Mouse (Mus musculus) intestine, embryonic 15.5 days (tissue): Measurements from ENCODE around the gene Deaf1. TPM values are rescaled to one million over a fixed set of nuclear protein-coding genes. Genes with fewer than 3 reads are reported as not detected.

ENCODE experiments used
- ATAC-seq: fragments of 200-750 bp; cut with Nextera tagmentation; 2 replicates; pipeline ENCODE4 v1.8.0; 2017; ENCODE audit warnings: moderate TSS enrichment, moderate library complexity
- H3K27ac ChIP-seq: fragments of 300-500 bp; sonication (generic); 2 replicates; pipeline ENCODE4 v1.5.1; 2015; ENCODE audit warnings: mild to moderate bottlenecking, inconsistent platforms
- H3K27me3 ChIP-seq: fragments of 300-500 bp; sonication (generic); replicated peaks from 2 replicates; pipeline ENCODE4 v1.6.1; 2015; ENCODE audit warnings: inconsistent platforms
- H3K36me3 ChIP-seq: fragments of 300-500 bp; sonication (generic); 2 replicates; pipeline ENCODE4 v1.6.1; 2015; ENCODE audit warnings: inconsistent platforms
- H3K4me1 ChIP-seq: fragments of 300-500 bp; sonication (generic); replicated peaks from 2 replicates; pipeline ENCODE4 v1.6.1; 2015; ENCODE audit warnings: inconsistent platforms
- H3K4me2 ChIP-seq: fragments of 300-500 bp; sonication (generic); replicated peaks from 2 replicates; pipeline ENCODE4 v1.6.1; 2015; ENCODE audit warnings: mild to moderate bottlenecking, inconsistent platforms
- H3K4me3 ChIP-seq: fragments of 300-500 bp; sonication (generic); replicated peaks from 2 replicates; pipeline ENCODE4 v1.5.1; 2015; ENCODE audit warnings: inconsistent platforms
- H3K9ac ChIP-seq: fragments of 300-500 bp; sonication (generic); 2 replicates; pipeline ENCODE4 v1.6.1; 2015; ENCODE audit warnings: inconsistent platforms
- H3K9me3 ChIP-seq: fragments of 300-500 bp; sonication (generic); 2 replicates; pipeline ENCODE4 v1.6.1; 2016; ENCODE audit warnings: inconsistent platforms
- WGBS: fragments of 180-500 bp; shearing (Covaris S2); methylation state at CpG from one replicate; pipeline ENCODE4 v1.1.7; 2015; 5-methylcytosine and 5-hydroxymethylcytosine counted together
- polyA plus RNA-seq: library from polyadenylated mRNA; unstranded; fragments of >200 nt; fragmentation: Nextera tagmentation; extraction: Ambion mirVana; gene quantifications from 2 replicates; pipeline ENCODE4 v1.2.1, GENCODE M21; 2015

The Deaf1 gene
- 63.1 and 63.5 TPM in 2 replicates for polyA plus RNA-seq

GRCm38 (mm10) chr7:141327469-141328372, at the start of gene Deaf1, which contains the start of gene Tmem80:
Deaf1 (minus strand) TSS chr7:141327690.
Tmem80 (plus strand) TSS chr7:141327739.
- H3K36me3 ChIP-seq = peaks cover 9% of the 10 kb centered on the region
- WGBS = under 1% methylated on average over 105 of the region's 105 CpGs
- peaks cover 25% of the 10 kb centered on the region for H3K4me1 ChIP-seq
- peak within 1 kb of the TSS; percentile 60 for H3K4me3 ChIP-seq
- ATAC-seq = peak; percentile 96
- peak within 1 kb of the TSS; percentile 96 for H3K27ac ChIP-seq
- peak within 1 kb of the TSS; percentile 85 for H3K9ac ChIP-seq
- H3K27me3 ChIP-seq = no peaks in the 10 kb centered on the region
- no peaks in the 10 kb centered on the region for H3K9me3 ChIP-seq
- H3K4me2 ChIP-seq = peak within 1 kb of the TSS; percentile 85

DNA sequence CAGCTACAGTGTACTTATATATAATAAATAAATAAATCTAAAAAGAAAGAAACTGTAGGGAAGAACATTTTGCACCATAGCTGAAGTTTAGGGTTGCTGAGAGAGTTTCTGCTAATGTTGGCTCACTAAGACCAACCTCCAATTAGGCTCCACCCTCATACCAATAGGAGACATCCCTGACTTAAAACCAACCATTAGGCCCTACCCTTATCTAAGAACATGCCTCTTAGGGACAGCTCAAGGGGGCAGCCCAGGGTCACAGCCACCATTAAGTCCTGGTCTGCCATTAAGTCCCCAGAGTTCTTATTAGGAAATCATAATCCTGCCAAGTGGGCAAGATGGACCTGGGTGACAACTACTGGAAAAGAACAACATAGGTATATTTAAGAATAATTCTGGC, 46.9 kb upstream of the Deaf1 start:
- Histone ChIP-seq H3K9ac (no peak overlapping the region), H3K27ac (no peak overlapping the region), H3K9me3 (no peaks in the 10 kb centered on the region), H3K4me1 (0 out of 2 replicates have a peak, but pooled peaks cover 6% of the 10 kb centered on the region), H3K36me3 (no peaks in the 10 kb centered on the region), H3K4me2 (no peak overlapping the region), H3K4me3 (no peak overlapping the region), H3K27me3 (no peaks in the 10 kb centered on the region)
- ATAC-seq = no peak

GRCm38 (mm10) chr7:141373611-141374010, 46.1 kb upstream of the Deaf1 start:
- no peak overlapping the region for H3K27ac ChIP-seq
- no peak overlapping the region for H3K9ac ChIP-seq
- H3K36me3 ChIP-seq = no peaks in the 10 kb centered on the region
- H3K4me2 ChIP-seq = no peak overlapping the region
- no peaks in the 10 kb centered on the region for H3K27me3 ChIP-seq
- WGBS = 69% methylated on average over 6 of the region's 6 CpGs
- no peak for ATAC-seq
- 0 out of 2 replicates have a peak, but pooled peaks cover 6% of the 10 kb centered on the region for H3K4me1 ChIP-seq
- no peaks in the 10 kb centered on the region for H3K9me3 ChIP-seq
- H3K4me3 ChIP-seq = no peak overlapping the region

- Histone ChIP-seq H3K27me3 (no peaks in the 10 kb centered on the region), H3K4me3 (no peak overlapping the region), H3K9ac (no peak overlapping the region), H3K9me3 (no peaks in the 10 kb centered on the region), H3K27ac (peak overlapping the region; percentile 38), H3K36me3 (no peaks in the 10 kb centered on the region), H3K4me1 (0 out of 2 replicates have a peak, but pooled peaks cover 6% of the 10 kb centered on the region), H3K4me2 (no peak overlapping the region; the same call in 1 of the 2 replicates)
- peak; percentile 86 for ATAC-seq
- WGBS = 31% methylated on average over 6 of the region's 6 CpGs
Measured at GRCm38 (mm10) chr7:141371942-141372595, 44.6 kb upstream of the Deaf1 start.

- Histone ChIP-seq H3K36me3 (no peaks in the 10 kb centered on the region), H3K27me3 (no peaks in the 10 kb centered on the region), H3K9ac (no peak overlapping the region), H3K4me1 (0 out of 2 replicates have a peak, but pooled peaks cover 6% of the 10 kb centered on the region), H3K27ac (no peak overlapping the region), H3K9me3 (no peaks in the 10 kb centered on the region), H3K4me2 (no peak overlapping the region), H3K4me3 (no peak overlapping the region)
- ATAC-seq = no peak
- 69% methylated on average over 5 of the region's 5 CpGs for WGBS
Measured at GRCm38 (mm10) chr7:141369918-141370317, 42.4 kb upstream of the Deaf1 start.

DNA sequence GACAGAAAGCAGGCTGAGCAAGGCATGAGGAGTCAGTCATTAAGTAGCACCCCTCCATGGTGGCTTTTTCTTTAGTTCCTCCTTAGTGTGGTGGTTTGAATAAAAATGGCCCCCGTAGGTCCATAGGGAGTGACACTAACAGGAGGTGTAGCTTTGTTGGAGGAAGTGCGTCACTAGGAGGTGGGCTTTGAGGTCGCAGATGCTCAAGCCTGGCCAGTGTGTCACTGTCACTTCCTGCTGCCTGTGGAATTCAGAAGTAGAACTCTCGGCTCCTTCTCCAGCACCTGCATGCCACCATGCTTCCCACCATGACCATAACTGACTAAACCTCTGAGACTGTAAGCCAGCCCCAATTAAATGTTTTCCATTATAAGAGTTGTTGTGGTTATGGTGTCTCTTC, 39.9 kb upstream of the Deaf1 start:
- H3K36me3 ChIP-seq = 0 out of 2 replicates have a peak, but pooled peaks cover 2% of the 10 kb centered on the region
- ATAC-seq = no peak
- H3K4me2 ChIP-seq = no peak overlapping the region
- no peak overlapping the region for H3K27ac ChIP-seq
- H3K4me3 ChIP-seq = no peak overlapping the region
- WGBS = 82% methylated on average over 4 of the region's 4 CpGs
- no peaks in the 10 kb centered on the region for H3K9me3 ChIP-seq
- no peaks in the 10 kb centered on the region for H3K27me3 ChIP-seq
- no peak overlapping the region for H3K9ac ChIP-seq
- 0 out of 2 replicates have a peak, but pooled peaks cover 5% of the 10 kb centered on the region for H3K4me1 ChIP-seq

GRCm38 (mm10) chr7:141365049-141365445, 37.6 kb upstream of the Deaf1 start:
- ATAC-seq = no peak
- WGBS = 65% methylated on average over 3 of the region's 3 CpGs

GRCm38 (mm10) chr7:141364349-141365048, 37.0 kb upstream of the Deaf1 start:
- Histone ChIP-seq H3K36me3 (0 out of 2 replicates have a peak, but pooled peaks cover 2% of the 10 kb centered on the region), H3K9ac (no peak overlapping the region), H3K4me2 (no peak overlapping the region), H3K9me3 (no peaks in the 10 kb centered on the region), H3K27ac (no peak overlapping the region), H3K4me1 (peaks cover 10% of the 10 kb centered on the region; the same call in 1 of the 2 replicates), H3K27me3 (no peaks in the 10 kb centered on the region; the same call in 1 of the 2 replicates), H3K4me3 (no peak overlapping the region)
- ATAC-seq = no peak; the same call in 1 of the 2 replicates
- WGBS = 80% methylated on average over 5 of the region's 5 CpGs

More at GRCm38 (mm10) chr7:141365049-141365445, 37.6 kb upstream of the Deaf1 start:
- Histone ChIP-seq H3K36me3 (0 out of 2 replicates have a peak, but pooled peaks cover 2% of the 10 kb centered on the region), H3K9ac (no peak overlapping the region), H3K4me2 (no peak overlapping the region), H3K4me1 (peaks cover 10% of the 10 kb centered on the region; the same call in 1 of the 2 replicates), H3K4me3 (no peak overlapping the region), H3K9me3 (no peaks in the 10 kb centered on the region), H3K27me3 (no peaks in the 10 kb centered on the region; the same call in 1 of the 2 replicates), H3K27ac (no peak overlapping the region)

DNA sequence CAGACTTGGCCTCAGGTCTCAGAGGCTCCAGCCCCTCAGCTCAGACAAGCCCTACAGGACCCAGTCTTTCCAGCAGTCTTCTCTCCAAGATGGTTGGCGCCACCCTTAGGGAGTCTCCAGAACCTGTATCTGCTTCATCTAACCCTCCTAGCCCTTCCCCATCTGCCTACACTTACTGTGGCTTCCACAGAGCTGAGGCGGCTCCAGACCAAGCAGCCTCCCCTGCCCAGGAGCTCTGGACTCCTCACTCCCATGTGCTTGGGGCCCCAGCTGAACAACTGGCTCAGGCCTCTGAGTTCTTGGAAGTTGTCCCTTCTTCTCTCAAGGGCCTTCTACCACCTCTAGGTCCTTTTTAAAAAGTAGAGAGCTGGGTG, 36.2 kb upstream of the Deaf1 start:
- H3K27ac ChIP-seq = no peak overlapping the region
- H3K27me3 ChIP-seq = no peaks in the 10 kb centered on the region; the same call in 1 of the 2 replicates
- H3K4me1 ChIP-seq = peaks cover 10% of the 10 kb centered on the region; the same call in 1 of the 2 replicates
- H3K9ac ChIP-seq = no peak overlapping the region
- H3K4me3 ChIP-seq = no peak overlapping the region
- H3K36me3 ChIP-seq = 0 out of 2 replicates have a peak, but pooled peaks cover 2% of the 10 kb centered on the region
- no peak overlapping the region for H3K4me2 ChIP-seq
- H3K9me3 ChIP-seq = no peaks in the 10 kb centered on the region
- WGBS = 70% methylated on average over 2 of the region's 2 CpGs
- ATAC-seq = peak; percentile 7; the same call in 1 of the 2 replicates

- Histone ChIP-seq H3K4me2 (no peak overlapping the region), H3K27ac (no peak overlapping the region), H3K27me3 (no peaks in the 10 kb centered on the region; the same call in 1 of the 2 replicates), H3K36me3 (0 out of 2 replicates have a peak, but pooled peaks cover 2% of the 10 kb centered on the region), H3K9me3 (no peaks in the 10 kb centered on the region), H3K9ac (no peak overlapping the region), H3K4me3 (no peak overlapping the region), H3K4me1 (peaks cover 10% of the 10 kb centered on the region; the same call in 1 of the 2 replicates)
- 51% methylated on average over 4 of the region's 4 CpGs for WGBS
- ATAC-seq = peak; percentile 52
Measured at GRCm38 (mm10) chr7:141363106-141363751, 35.7 kb upstream of the Deaf1 start.

DNA sequence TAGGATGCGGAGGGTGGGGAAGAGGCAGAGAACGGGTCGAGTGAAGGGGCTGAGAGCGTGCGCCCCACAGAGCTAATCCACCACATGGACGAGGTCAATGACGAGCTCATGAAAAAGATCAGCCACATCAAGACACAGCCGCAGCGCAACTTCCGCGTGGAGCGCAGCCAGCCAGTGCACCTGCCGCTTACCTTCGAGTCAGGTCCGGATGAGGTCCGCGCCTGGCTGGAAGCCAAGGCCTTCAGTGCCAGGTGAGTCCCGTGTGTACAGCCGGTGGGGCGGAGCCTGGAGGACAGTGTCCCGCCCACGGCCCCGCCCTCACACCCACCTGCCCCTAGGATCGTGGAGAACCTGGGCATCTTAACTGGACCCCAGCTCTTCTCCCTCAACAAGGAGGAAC, 34.0 kb upstream of the Deaf1 start:
- WGBS = 14% methylated on average over 24 of the region's 24 CpGs
- 0 out of 2 replicates have a peak, but pooled peaks cover 2% of the 10 kb centered on the region for H3K36me3 ChIP-seq
- no peaks in the 10 kb centered on the region; the same call in 1 of the 2 replicates for H3K27me3 ChIP-seq
- H3K4me2 ChIP-seq = 0 out of 2 replicates have a peak overlapping the region, but pooled peaks have one; percentile 9
- H3K4me1 ChIP-seq = peaks cover 10% of the 10 kb centered on the region; the same call in 1 of the 2 replicates
- H3K27ac ChIP-seq = peak overlapping the region; percentile 36; the same call in 1 of the 2 replicates
- no peak overlapping the region for H3K4me3 ChIP-seq
- ATAC-seq = peak; percentile 87
- H3K9ac ChIP-seq = no peak overlapping the region
- H3K9me3 ChIP-seq = no peaks in the 10 kb centered on the region
